Mouse (Mus musculus): ENCODE results near the gene Prdm16.

- no peak for TF ChIP-seq CTCF (IDR thresholded peaks at IDR 0.05; ENCODE audit: extremely low read depth, insufficient read depth, insufficient read length, insufficient replicate concordance)
- TF ChIP-seq POLR2A (IDR thresholded peaks at IDR 0.05; ENCODE audit: low read depth, low read length) = no peak
Observed at GRCm38 (mm10) chr4:154511767-154512166, 124.9 kb downstream of the Prdm16 start.
